Mouse (Mus musculus) embryonic stem cell, embryonic (primary cell): ENCODE data around the gene Pfkp.

ENCODE experiments used
- CTCF ChIA-PET, 4 experiments: fragments of 300-600 bp in 2 of 4; fragments of 350-600 bp in 2 of 4; sonication (Branson Sonifier 250); formaldehyde crosslinking; loops; one replicate each; lab custom pipeline; 2022; ENCODE audit warnings: inconsistent platforms in 2 of 4; lab: Charles Lee
- POLR2A ChIA-PET, 4 experiments: fragments of 300-600 bp in 2 of 4; fragments of 350-600 bp in 2 of 4; sonication (Branson Sonifier 250); formaldehyde crosslinking; loops; one replicate each; lab custom pipeline; 2022; ENCODE audit warnings: antibody characterized with exemption in 4 of 4, inconsistent platforms in 1 of 4; lab: Charles Lee

The Pfkp gene

GRCm38 (mm10) chr13:6590846-6591245, 57.7 kb downstream of the Pfkp start:
- ChIA-PET CTCF (interaction anchor here in 1 of 4 experiments (0.7 kb wide), 1 partner anchor 15 kb away, joined by 3 read pairs; no protein-coding TSS in a partner anchor), POLR2A (interaction anchor here in 2 of 4 experiments (1.4 to 1.7 kb wide), 3 partner anchors 8 to 28 kb away, joined by 3 to 8 read pairs (median 3); no protein-coding TSS in a partner anchor)

- ChIA-PET CTCF (interaction anchor here in 3 of 4 experiments (0.6 to 2.3 kb wide), 8 partner anchors 9 to 1105 kb away, joined by 3 to 7 read pairs (median 4); no protein-coding TSS in a partner anchor), POLR2A (interaction anchor here in 2 of 4 experiments (0.8 to 3.1 kb wide), 10 partner anchors 9 to 683 kb away, joined by 3 to 10 read pairs (median 4); partner anchors contain the start of gene Pitrm1 (in 1 of the 2))
Measured at GRCm38 (mm10) chr13:6586009-6586408, 62.6 kb downstream of the Pfkp start.

- ChIA-PET POLR2A (interaction anchor here in 1 of 4 experiments (0.6 to 3.1 kb wide), 6 partner anchors 8 to 116 kb away, joined by 3 to 10 read pairs (median 4); no protein-coding TSS in a partner anchor), CTCF (no interaction called here)
Measured at GRCm38 (mm10) chr13:6583499-6584125, 65.0 kb downstream of the Pfkp start.

GRCm38 (mm10) chr13:6575920-6576509, 72.6 kb downstream of the Pfkp start:
- ChIA-PET POLR2A (interaction anchor here in 3 of 4 experiments (0.6 to 1.4 kb wide), 6 partner anchors 9 to 715 kb away, joined by 3 to 4 read pairs (median 3); partner anchors contain the start of genes Klf6 (in 1 of the 3) and Pfkp (in 1 of the 3)), CTCF (interaction anchor here (0.6 to 1.8 kb wide), 12 partner anchors 9 to 603 kb away, joined by 3 to 7 read pairs (median 4); no protein-coding TSS in a partner anchor)

GRCm38 (mm10) chr13:6565571-6565970, 83.0 kb downstream of the Pfkp start:
- ChIA-PET POLR2A (interaction anchor here in 2 of 4 experiments (0.6 to 2.5 kb wide), 2 partner anchors 13 to 31 kb away, joined by 3 to 9 read pairs; no protein-coding TSS in a partner anchor), CTCF (no interaction called here)

GRCm38 (mm10) chr13:6562409-6562808, 86.2 kb downstream of the Pfkp start:
- ChIA-PET POLR2A (interaction anchor here in 1 of 4 experiments (0.5 to 1.5 kb wide), 5 partner anchors 9 to 21 kb away, joined by 3 to 5 read pairs (median 4); no protein-coding TSS in a partner anchor), CTCF (interaction anchor here in 1 of 4 experiments (2.2 kb wide), 1 partner anchor 13 kb away, joined by 4 read pairs; no protein-coding TSS in a partner anchor)

- ChIA-PET CTCF (no interaction called here), POLR2A (interaction anchor here in 2 of 4 experiments (0.5 to 2.1 kb wide), 5 partner anchors 9 to 79 kb away, joined by 3 to 8 read pairs (median 5); partner anchors contain the start of gene Pitrm1 (in 1 of the 2))
Measured at GRCm38 (mm10) chr13:6557771-6558170, 90.8 kb downstream of the Pfkp start.

GRCm38 (mm10) chr13:6555656-6556055, 92.9 kb downstream of the Pfkp start:
- CTCF ChIA-PET, result interaction anchor here in 1 of 4 experiments (1.3 kb wide), 1 partner anchor 20 kb away, joined by 4 read pairs; no protein-coding TSS in a partner anchor
- POLR2A ChIA-PET, result interaction anchor here in 1 of 4 experiments (0.7 kb wide), 1 partner anchor 78 kb away, joined by 3 read pairs; no protein-coding TSS in a partner anchor

GRCm38 (mm10) chr13:6553708-6554107, 94.9 kb downstream of the Pfkp start:
- POLR2A ChIA-PET, result interaction anchor here in 1 of 4 experiments (1.9 kb wide), 1 partner anchor 14 kb away, joined by 6 read pairs; no protein-coding TSS in a partner anchor

GRCm38 (mm10) chr13:6535287-6535932, 113.2 kb downstream of the Pfkp start:
- POLR2A ChIA-PET, result no interaction called here
- CTCF ChIA-PET, result no interaction called here

More at GRCm38 (mm10) chr13:6553708-6554107, 94.9 kb downstream of the Pfkp start:
- CTCF ChIA-PET, result no interaction called here

- ChIA-PET POLR2A (interaction anchor here in 1 of 4 experiments (2.9 kb wide), 1 partner anchor 16 kb away, joined by 12 read pairs; the partner anchor contains the start of gene Pitrm1), CTCF (interaction anchor here in 2 of 4 experiments (0.6 to 1.4 kb wide), 10 partner anchors 14 to 227 kb away, joined by 3 to 7 read pairs (median 4); partner anchors contain the start of gene Pitrm1 (in 2 of the 2))
Measured at GRCm38 (mm10) chr13:6532683-6533082, 115.9 kb downstream of the Pfkp start.
